Mouse (Mus musculus) liver, adult 2 months (tissue): Measurements from ENCODE around the gene Cx3cr1.

ENCODE experiments used
- CTCF ChIP-seq: fragments of 200-500 bp; IDR thresholded peaks from 2 replicates; pipeline ENCODE4 v1.5.1; 2011; ENCODE audit warnings: low read depth, low read length, control low read depth
- POLR2A ChIP-seq: fragments of 200-500 bp; IDR thresholded peaks from 2 replicates; pipeline ENCODE4 v1.6.1; 2011; ENCODE audit warnings: low read length, control low read depth; ENCODE audit not compliant: insufficient read depth; ENCODE audit errors: extremely low read depth

DNA sequence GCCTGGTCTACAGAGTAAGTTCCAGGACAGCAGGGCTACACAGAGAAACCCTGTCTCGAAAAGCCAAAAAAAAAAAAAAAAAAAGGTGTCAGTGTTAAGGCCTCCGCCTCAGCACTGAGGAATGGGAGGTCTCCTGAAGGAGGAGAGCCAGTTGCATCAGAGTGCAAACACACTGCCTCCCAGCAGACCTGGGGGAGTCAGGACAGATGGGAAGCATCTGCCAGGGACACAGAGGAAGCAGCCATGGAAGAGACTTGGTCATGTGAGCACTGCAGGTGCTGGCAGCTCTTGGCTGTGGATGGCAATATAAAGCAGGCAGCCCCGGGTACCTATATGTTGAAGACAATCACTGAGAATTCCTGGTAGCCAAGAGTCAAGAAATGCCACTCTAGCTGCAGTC is 159.7 kb downstream of the Cx3cr1 start:
- TF ChIP-seq CTCF (no peak), POLR2A (no peak)
